Mouse (Mus musculus) MEL (cell line): ENCODE data around the gene Kctd17. TPM values are rescaled to one million over a fixed set of nuclear protein-coding genes. Genes with fewer than 3 reads are reported as not detected.
A peak's percentile ranks its signal among the peaks of the same experiment; 100 is the strongest.

Experiments used
- DNase-seq: peaks from one replicate; pipeline ENCODE4 v3.0.0; 2011; ENCODE audit warnings: low read depth, low spot score
- H3K27ac ChIP-seq: 2 replicates; pipeline ENCODE4 v1.5.1; 2012; ENCODE audit warnings: low read depth, mild to moderate bottlenecking, control low read depth, low read length, moderate library complexity; ENCODE audit not compliant: control insufficient read depth
- H3K27me3 ChIP-seq, 2 experiments: fragments of 150-350 bp in 1 of 2; sonication (generic) in 1 of 2; 2 replicates each; pipeline ENCODE4 v1.6.1; 2012; ENCODE audit warnings: low read length in 2 of 2, mild to moderate bottlenecking in 2 of 2, improper control_type of control experiment in 1 of 2, moderate library complexity in 1 of 2; ENCODE audit not compliant: insufficient read depth in 2 of 2, control insufficient read depth in 1 of 2
- H3K36me3 ChIP-seq, 2 experiments: 2 replicates each; pipeline ENCODE4 v1.6.1; 2012 to 2014; ENCODE audit warnings: low read length in 2 of 2, improper control_type of control experiment in 1 of 2, inconsistent platforms in 1 of 2, mild to moderate bottlenecking in 1 of 2; ENCODE audit not compliant: insufficient read depth in 2 of 2, control insufficient read depth in 1 of 2
- H3K4me1 ChIP-seq, 2 experiments: fragments of 150-350 bp in 1 of 2; sonication (generic) in 1 of 2; 2 replicates each; pipeline ENCODE4 v1.6.1; 2012; ENCODE audit warnings: low read length in 2 of 2, improper control_type of control experiment in 1 of 2, mild to moderate bottlenecking in 1 of 2; ENCODE audit not compliant: insufficient read depth in 2 of 2, control insufficient read depth in 1 of 2
- H3K4me3 ChIP-seq, 2 experiments: fragments of 150-350 bp in 1 of 2; sonication (generic) in 1 of 2; 2 replicates each; pipeline ENCODE4 v1.5.1; 2012; ENCODE audit warnings: low read depth in 2 of 2, low read length in 2 of 2, mild to moderate bottlenecking in 2 of 2, moderate library complexity in 2 of 2, control low read depth in 1 of 2, improper control_type of control experiment in 1 of 2; ENCODE audit not compliant: control insufficient read depth in 1 of 2, insufficient read depth in 1 of 2
- H3K79me2 ChIP-seq: 2 replicates; pipeline ENCODE4 v1.6.1; 2012; ENCODE audit warnings: mild to moderate bottlenecking, low read length, moderate library complexity; ENCODE audit not compliant: control insufficient read depth, poor library complexity, insufficient read depth
- H3K9ac ChIP-seq: 2 replicates; pipeline ENCODE4 v1.6.1; 2012; ENCODE audit warnings: low read depth, mild to moderate bottlenecking, control low read depth, low read length, moderate library complexity; ENCODE audit not compliant: control insufficient read depth, poor library complexity, severe bottlenecking
- H3K9me3 ChIP-seq: fragments of 150-350 bp; sonication (generic); replicated peaks from 2 replicates; pipeline ENCODE4 v1.6.1; 2012; ENCODE audit warnings: mild to moderate bottlenecking, low read length, improper control_type of control experiment, moderate library complexity; ENCODE audit not compliant: insufficient read depth
- CHD2 ChIP-seq: IDR thresholded peaks from 2 replicates; pipeline ENCODE4 v1.6.1; 2011; ENCODE audit warnings: low read length, improper control_type of control experiment
- ELF1 ChIP-seq: IDR thresholded peaks from 2 replicates; pipeline ENCODE4 v1.6.1; 2014; ENCODE audit warnings: low read depth, mild to moderate bottlenecking, inconsistent platforms, low read length, improper control_type of control experiment, moderate library complexity
- GATA1 ChIP-seq: IDR thresholded peaks from 2 replicates; pipeline ENCODE4 v1.6.1; 2011; ENCODE audit warnings: low read depth, low read length, improper control_type of control experiment
- HCFC1 ChIP-seq: IDR thresholded peaks from 2 replicates; pipeline ENCODE4 v1.6.1; 2012; ENCODE audit warnings: low read depth, mild to moderate bottlenecking, inconsistent platforms, low read length, improper control_type of control experiment, moderate library complexity
- KAT2A ChIP-seq: conservative IDR thresholded peaks from 2 replicates; pipeline ENCODE4 v1.6.1; 2012; ENCODE audit warnings: low read depth, low read length, improper control_type of control experiment, inconsistent platforms
- MEF2A ChIP-seq: IDR thresholded peaks from 2 replicates; pipeline ENCODE4 v1.6.1; 2014; ENCODE audit warnings: low read depth, mild to moderate bottlenecking, inconsistent platforms, low read length, improper control_type of control experiment; ENCODE audit not compliant: poor library complexity, insufficient replicate concordance, severe bottlenecking; ENCODE audit errors: extremely low read depth
- MYB ChIP-seq: IDR thresholded peaks from 2 replicates; pipeline ENCODE4 v1.6.1; 2011; ENCODE audit warnings: mild to moderate bottlenecking, low read depth, low read length, improper control_type of control experiment
- MYC ChIP-seq: IDR thresholded peaks from 2 replicates; pipeline ENCODE4 v1.6.1; 2011; ENCODE audit warnings: low read depth, mild to moderate bottlenecking, low read length, improper control_type of control experiment, moderate library complexity
- NELFE ChIP-seq: IDR thresholded peaks from 2 replicates; pipeline ENCODE4 v1.6.1; 2011; ENCODE audit warnings: low read depth, low read length, improper control_type of control experiment
- POLR2A ChIP-seq, 2 experiments: IDR thresholded peaks; 2 replicates each; pipeline ENCODE4 v1.6.1; 2011 to 2012; ENCODE audit warnings: low read length in 2 of 2, mild to moderate bottlenecking in 2 of 2, control low read depth in 1 of 2, improper control_type of control experiment in 1 of 2, low read depth in 1 of 2, moderate library complexity in 1 of 2; ENCODE audit not compliant: control insufficient read depth in 1 of 2, insufficient read depth in 1 of 2, poor library complexity in 1 of 2
- POLR2AphosphoS5 ChIP-seq: IDR thresholded peaks from 2 replicates; pipeline ENCODE4 v1.6.1; 2012; ENCODE audit warnings: low read depth, borderline replicate concordance, mild to moderate bottlenecking, inconsistent platforms, low read length, moderate library complexity, mixed read lengths
- RAD21 ChIP-seq: IDR thresholded peaks from 2 replicates; pipeline ENCODE4 v1.6.1; 2011; ENCODE audit warnings: mild to moderate bottlenecking, low read depth, low read length, improper control_type of control experiment
- RCOR1 ChIP-seq: IDR thresholded peaks from 2 replicates; pipeline ENCODE4 v1.6.1; 2012; ENCODE audit warnings: low read depth, mild to moderate bottlenecking, inconsistent platforms, low read length, improper control_type of control experiment
- SIN3A ChIP-seq: IDR thresholded peaks from 2 replicates; pipeline ENCODE4 v1.6.1; 2012; ENCODE audit warnings: low read length, improper control_type of control experiment, inconsistent platforms
- USF1 ChIP-seq: IDR thresholded peaks from 2 replicates; pipeline ENCODE4 v1.6.1; 2014; ENCODE audit warnings: low read depth, mild to moderate bottlenecking, inconsistent platforms, low read length, improper control_type of control experiment, moderate library complexity
- ZMIZ1 ChIP-seq: IDR thresholded peaks from 2 replicates; pipeline ENCODE4 v1.6.1; 2012; ENCODE audit warnings: low read depth, mild to moderate bottlenecking, inconsistent platforms, low read length, improper control_type of control experiment, moderate library complexity
- ZNF384 ChIP-seq: IDR thresholded peaks from 2 replicates; pipeline ENCODE4 v1.6.1; 2012; ENCODE audit warnings: low read depth, mild to moderate bottlenecking, inconsistent platforms, low read length, improper control_type of control experiment
- polyA plus RNA-seq, 2 experiments: library from polyadenylated mRNA; stranded (reverse) in 1 of 2; unstranded in 1 of 2; fragments of >175 nt in 1 of 2; fragments of >200 nt in 1 of 2; gene quantifications; 2 replicates each; pipeline versions ENCODE4 v1.2.1 to v1.2.4; 2012; ENCODE audit warnings: low replicate concordance in 2 of 2, low read depth in 1 of 2; ENCODE audit not compliant: insufficient read length in 2 of 2, insufficient read depth in 1 of 2, missing spikeins in 1 of 2
- total RNA-seq: library from RNA; depleted of rRNA; stranded (reverse); fragments of 300-350 nt; gene quantifications from 2 replicates; pipeline ENCODE4 v1.2.3, GENCODE M21; 2012

Kctd17 gene
- total and polyA plus RNA-seq, 3 experiments = not detected

DNA sequence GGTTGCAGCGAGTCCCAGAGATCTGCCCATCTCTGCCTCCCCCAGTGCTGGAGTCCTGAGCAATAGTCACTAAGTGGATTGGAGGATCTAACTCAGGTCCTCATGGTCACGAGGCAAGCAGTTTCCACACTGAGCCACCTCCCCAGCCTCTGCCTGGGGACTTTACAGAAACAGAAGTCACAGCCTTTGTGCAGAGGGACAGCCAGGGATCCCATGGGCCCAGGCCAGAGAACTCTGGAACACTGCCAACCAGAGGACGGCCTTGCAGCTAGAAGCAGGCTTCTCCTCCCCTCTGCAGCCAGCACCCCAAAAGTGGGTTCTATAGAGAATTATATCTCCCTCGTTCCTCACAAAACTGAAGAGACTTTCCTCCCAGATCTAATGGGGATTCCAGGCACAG, 26.4 kb upstream of the Kctd17 start:
- Histone ChIP-seq H3K9me3 (no peaks in the 10 kb centered on the region), H3K27ac (no peak overlapping the region), H3K4me3 (no peak overlapping the region), H3K4me1 (peaks cover 5 to 27% of the 10 kb centered on the region in 2 experiments; a peak in 3 of 4 replicates), H3K9ac (no peak overlapping the region), H3K36me3 (peaks cover 0 to 13% of the 10 kb centered on the region in 2 experiments; a peak in 2 of 4 replicates), H3K79me2 (peaks cover 7% of the 10 kb centered on the region; the same call in 1 of the 2 replicates), H3K27me3 (no peaks in the 10 kb centered on the region)
- peak; percentile 39 for DNase-seq
- no peak for TF ChIP-seq NELFE

DNA sequence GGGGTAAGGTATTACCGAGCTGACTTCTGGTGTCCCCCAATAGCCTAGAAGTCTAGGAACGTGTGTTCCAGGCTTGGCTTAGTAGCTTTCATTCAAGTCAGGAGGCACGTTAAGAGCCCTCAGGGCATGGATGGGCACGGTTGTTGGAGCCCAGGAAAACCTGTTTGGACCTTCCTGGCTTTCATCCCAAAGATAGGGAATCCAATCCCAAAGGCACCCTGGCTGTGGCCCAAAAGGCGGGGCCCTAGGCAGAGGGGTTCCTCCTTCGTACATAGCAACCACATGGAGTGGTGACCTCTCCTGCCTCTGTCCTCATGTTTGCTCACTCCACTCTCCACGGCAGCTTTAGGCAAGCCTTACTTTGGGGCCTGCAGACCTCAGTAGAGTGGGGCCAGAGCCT, 25.9 kb upstream of the Kctd17 start:
- no peak overlapping the region for H3K9ac ChIP-seq
- no peak overlapping the region for H3K27ac ChIP-seq
- H3K9me3 ChIP-seq = no peaks in the 10 kb centered on the region
- H3K4me3 ChIP-seq = no peak overlapping the region
- TF ChIP-seq ZMIZ1 = no peak
- no peak for TF ChIP-seq ZNF384
- TF ChIP-seq CHD2 = no peak
- TF ChIP-seq POLR2A (IDR thresholded peaks at IDR 0.05; ENCODE audit: control insufficient read depth in 1 of 2, insufficient read depth in 1 of 2, low read depth in 1 of 2, low read length in 2 of 2, poor library complexity in 1 of 2) = no peak
- no peak for TF ChIP-seq RAD21
- TF ChIP-seq GATA1 = no peak
- TF ChIP-seq KAT2A = no peak
- TF ChIP-seq POLR2AphosphoS5 = no peak
- TF ChIP-seq MYC = no peak
- TF ChIP-seq USF1 = no peak
- TF ChIP-seq RCOR1 = no peak
- no peak for TF ChIP-seq ELF1
- TF ChIP-seq, all 39 proteins: peak for 0
- Histone ChIP-seq H3K27me3 (no peaks in the 10 kb centered on the region), H3K4me1 (peaks cover 8 to 32% of the 10 kb centered on the region in 2 experiments), H3K79me2 (peaks cover 9% of the 10 kb centered on the region; the same call in 1 of the 2 replicates), H3K36me3 (peaks cover 0 to 17% of the 10 kb centered on the region in 2 experiments; a peak in 2 of 4 replicates)
- DNase-seq = no peak

DNA sequence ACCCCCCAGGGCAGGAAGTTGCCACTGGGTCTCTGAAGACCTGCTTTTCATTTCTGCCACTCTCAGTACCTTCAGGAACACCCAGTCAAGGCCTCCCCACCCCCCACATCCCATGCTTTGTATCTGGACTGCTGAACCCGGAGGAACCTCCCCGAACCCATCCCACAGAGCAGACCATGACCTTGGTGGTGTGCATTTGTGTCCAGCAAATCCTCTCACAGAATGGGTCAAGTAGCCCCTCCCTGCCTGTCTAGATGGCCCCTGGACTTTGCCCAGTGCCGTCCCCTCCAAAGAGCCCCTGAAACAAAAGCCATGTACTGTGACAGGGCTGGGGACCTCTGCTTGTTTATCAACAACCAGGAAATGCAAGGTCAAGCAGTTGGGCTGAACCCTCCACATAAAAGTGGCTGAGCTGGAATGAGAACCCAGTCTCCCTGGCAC, 25.0 kb upstream of the Kctd17 start:
- H3K4me3 ChIP-seq = no peak overlapping the region; a peak in 1 of 4 replicates
- peaks cover 12 to 36% of the 10 kb centered on the region in 2 experiments for H3K4me1 ChIP-seq
- TF ChIP-seq SIN3A (0 out of 2 replicates have a peak, but pooled peaks have one; percentile 9), POLR2A (IDR thresholded peaks at IDR 0.05; ENCODE audit: control insufficient read depth in 1 of 2, insufficient read depth in 1 of 2, low read depth in 1 of 2, low read length in 2 of 2, poor library complexity in 1 of 2) (no peak), HCFC1 (no peak), MEF2A (no peak), MYB (0 out of 2 replicates have a peak, but pooled peaks have one; percentile 3)
- H3K79me2 ChIP-seq = peaks cover 9% of the 10 kb centered on the region; the same call in 1 of the 2 replicates
- no peak overlapping the region for H3K27ac ChIP-seq
- H3K36me3 ChIP-seq = peaks cover 0 to 22% of the 10 kb centered on the region in 2 experiments; a peak in 2 of 4 replicates
- H3K9ac ChIP-seq = peak overlapping the region; percentile 44
- H3K27me3 ChIP-seq = no peaks in the 10 kb centered on the region
- no peaks in the 10 kb centered on the region for H3K9me3 ChIP-seq
- DNase-seq = peak; percentile 11
